Mouse (Mus musculus) MEL (cell line): ENCODE results near the gene Usp33. TPM values are rescaled to one million over a fixed set of nuclear protein-coding genes. Genes with fewer than 3 reads are reported as not detected.
A peak's percentile ranks its signal among the peaks of the same experiment; 100 is the strongest.

Source experiments
- DNase-seq: peaks from one replicate; pipeline ENCODE4 v3.0.0; 2011; ENCODE audit warnings: low read depth, low spot score
- H3K27ac ChIP-seq: 2 replicates; pipeline ENCODE4 v1.5.1; 2012; ENCODE audit warnings: low read depth, mild to moderate bottlenecking, control low read depth, low read length, moderate library complexity; ENCODE audit not compliant: control insufficient read depth
- H3K27me3 ChIP-seq, 2 experiments: fragments of 150-350 bp in 1 of 2; sonication (generic) in 1 of 2; 2 replicates each; pipeline ENCODE4 v1.6.1; 2012; ENCODE audit warnings: low read length in 2 of 2, mild to moderate bottlenecking in 2 of 2, improper control_type of control experiment in 1 of 2, moderate library complexity in 1 of 2; ENCODE audit not compliant: insufficient read depth in 2 of 2, control insufficient read depth in 1 of 2
- H3K36me3 ChIP-seq, 2 experiments: 2 replicates each; pipeline ENCODE4 v1.6.1; 2012 to 2014; ENCODE audit warnings: low read length in 2 of 2, improper control_type of control experiment in 1 of 2, inconsistent platforms in 1 of 2, mild to moderate bottlenecking in 1 of 2; ENCODE audit not compliant: insufficient read depth in 2 of 2, control insufficient read depth in 1 of 2
- H3K4me1 ChIP-seq, 2 experiments: fragments of 150-350 bp in 1 of 2; sonication (generic) in 1 of 2; 2 replicates each; pipeline ENCODE4 v1.6.1; 2012; ENCODE audit warnings: low read length in 2 of 2, improper control_type of control experiment in 1 of 2, mild to moderate bottlenecking in 1 of 2; ENCODE audit not compliant: insufficient read depth in 2 of 2, control insufficient read depth in 1 of 2
- H3K4me3 ChIP-seq, 2 experiments: fragments of 150-350 bp in 1 of 2; sonication (generic) in 1 of 2; 2 replicates each; pipeline ENCODE4 v1.5.1; 2012; ENCODE audit warnings: low read depth in 2 of 2, low read length in 2 of 2, mild to moderate bottlenecking in 2 of 2, moderate library complexity in 2 of 2, control low read depth in 1 of 2, improper control_type of control experiment in 1 of 2; ENCODE audit not compliant: control insufficient read depth in 1 of 2, insufficient read depth in 1 of 2
- H3K79me2 ChIP-seq: 2 replicates; pipeline ENCODE4 v1.6.1; 2012; ENCODE audit warnings: mild to moderate bottlenecking, low read length, moderate library complexity; ENCODE audit not compliant: control insufficient read depth, poor library complexity, insufficient read depth
- H3K9ac ChIP-seq: 2 replicates; pipeline ENCODE4 v1.6.1; 2012; ENCODE audit warnings: low read depth, mild to moderate bottlenecking, control low read depth, low read length, moderate library complexity; ENCODE audit not compliant: control insufficient read depth, poor library complexity, severe bottlenecking
- H3K9me3 ChIP-seq: fragments of 150-350 bp; sonication (generic); replicated peaks from 2 replicates; pipeline ENCODE4 v1.6.1; 2012; ENCODE audit warnings: mild to moderate bottlenecking, low read length, improper control_type of control experiment, moderate library complexity; ENCODE audit not compliant: insufficient read depth
- BHLHE40 ChIP-seq: IDR thresholded peaks from 2 replicates; pipeline ENCODE4 v1.6.1; 2012; ENCODE audit warnings: low read depth, mild to moderate bottlenecking, inconsistent platforms, low read length, improper control_type of control experiment, borderline replicate concordance
- CHD1 ChIP-seq: IDR thresholded peaks from 2 replicates; pipeline ENCODE4 v1.6.1; 2012; ENCODE audit warnings: low read depth, mild to moderate bottlenecking, inconsistent platforms, low read length, improper control_type of control experiment
- CTCF ChIP-seq, 3 experiments: IDR thresholded peaks in 2 of 3; conservative IDR thresholded peaks in 1 of 3; 2 replicates each; pipeline ENCODE4 v1.5.1; 2011 to 2012; ENCODE audit warnings: low read length in 3 of 3, low read depth in 2 of 3, mild to moderate bottlenecking in 2 of 3, improper control_type of control experiment in 1 of 3, inconsistent platforms in 1 of 3, mixed read lengths in 1 of 3, moderate library complexity in 1 of 3; ENCODE audit not compliant: control insufficient read depth in 1 of 3, insufficient read depth in 1 of 3, poor library complexity in 1 of 3, severe bottlenecking in 1 of 3
- ETS1 ChIP-seq: IDR thresholded peaks from 2 replicates; pipeline ENCODE4 v1.6.1; 2012; ENCODE audit warnings: low read depth, mild to moderate bottlenecking, inconsistent platforms, low read length, improper control_type of control experiment, moderate library complexity
- HCFC1 ChIP-seq: IDR thresholded peaks from 2 replicates; pipeline ENCODE4 v1.6.1; 2012; ENCODE audit warnings: low read depth, mild to moderate bottlenecking, inconsistent platforms, low read length, improper control_type of control experiment, moderate library complexity
- KAT2A ChIP-seq: conservative IDR thresholded peaks from 2 replicates; pipeline ENCODE4 v1.6.1; 2012; ENCODE audit warnings: low read depth, low read length, improper control_type of control experiment, inconsistent platforms
- MAX ChIP-seq: IDR thresholded peaks from 2 replicates; pipeline ENCODE4 v1.6.1; 2011; ENCODE audit warnings: low read length, improper control_type of control experiment
- MAZ ChIP-seq: IDR thresholded peaks from 2 replicates; pipeline ENCODE4 v1.6.1; 2012; ENCODE audit warnings: low read depth, mild to moderate bottlenecking, inconsistent platforms, low read length, improper control_type of control experiment
- MXI1 ChIP-seq: IDR thresholded peaks from 2 replicates; pipeline ENCODE4 v1.6.1; 2011; ENCODE audit warnings: mild to moderate bottlenecking, low read depth, low read length, improper control_type of control experiment
- NRF1 ChIP-seq: IDR thresholded peaks from 2 replicates; pipeline ENCODE4 v1.6.1; 2014; ENCODE audit warnings: low read depth, mild to moderate bottlenecking, inconsistent platforms, low read length, improper control_type of control experiment, moderate library complexity; ENCODE audit not compliant: poor library complexity, insufficient read depth, severe bottlenecking
- POLR2A ChIP-seq, 2 experiments: IDR thresholded peaks; 2 replicates each; pipeline ENCODE4 v1.6.1; 2011 to 2012; ENCODE audit warnings: low read length in 2 of 2, mild to moderate bottlenecking in 2 of 2, control low read depth in 1 of 2, improper control_type of control experiment in 1 of 2, low read depth in 1 of 2, moderate library complexity in 1 of 2; ENCODE audit not compliant: control insufficient read depth in 1 of 2, insufficient read depth in 1 of 2, poor library complexity in 1 of 2
- RCOR1 ChIP-seq: IDR thresholded peaks from 2 replicates; pipeline ENCODE4 v1.6.1; 2012; ENCODE audit warnings: low read depth, mild to moderate bottlenecking, inconsistent platforms, low read length, improper control_type of control experiment
- TCF12 ChIP-seq: IDR thresholded peaks from 2 replicates; pipeline ENCODE4 v1.6.1; 2014; ENCODE audit warnings: low read depth, mild to moderate bottlenecking, inconsistent platforms, low read length, improper control_type of control experiment, moderate library complexity
- USF1 ChIP-seq: IDR thresholded peaks from 2 replicates; pipeline ENCODE4 v1.6.1; 2014; ENCODE audit warnings: low read depth, mild to moderate bottlenecking, inconsistent platforms, low read length, improper control_type of control experiment, moderate library complexity
- USF2 ChIP-seq, 2 experiments: IDR thresholded peaks; 2 replicates each; pipeline ENCODE4 v1.6.1; 2011 to 2012; ENCODE audit warnings: improper control_type of control experiment in 2 of 2, low read length in 2 of 2, borderline replicate concordance in 1 of 2, inconsistent platforms in 1 of 2, low read depth in 1 of 2, mild to moderate bottlenecking in 1 of 2; ENCODE audit not compliant: insufficient read depth in 1 of 2
- ZNF384 ChIP-seq: IDR thresholded peaks from 2 replicates; pipeline ENCODE4 v1.6.1; 2012; ENCODE audit warnings: low read depth, mild to moderate bottlenecking, inconsistent platforms, low read length, improper control_type of control experiment
- polyA plus RNA-seq, 2 experiments: library from polyadenylated mRNA; stranded (reverse) in 1 of 2; unstranded in 1 of 2; fragments of >175 nt in 1 of 2; fragments of >200 nt in 1 of 2; gene quantifications; 2 replicates each; pipeline versions ENCODE4 v1.2.1 to v1.2.4; 2012; ENCODE audit warnings: low replicate concordance in 2 of 2, low read depth in 1 of 2; ENCODE audit not compliant: insufficient read length in 2 of 2, insufficient read depth in 1 of 2, missing spikeins in 1 of 2
- total RNA-seq: library from RNA; depleted of rRNA; stranded (reverse); fragments of 300-350 nt; gene quantifications from 2 replicates; pipeline ENCODE4 v1.2.3, GENCODE M21; 2012

Gene Usp33
- total and polyA plus RNA-seq, 3 experiments = 32.3 to 34.1 TPM; not detected in 1

- Histone ChIP-seq H3K4me1 (no peaks in the 10 kb centered on the region), H3K36me3 (no peaks in the 10 kb centered on the region; a peak in 1 of 4 replicates), H3K27ac (no peak overlapping the region), H3K79me2 (no peaks in the 10 kb centered on the region), H3K27me3 (no peaks in the 10 kb centered on the region), H3K9ac (no peak overlapping the region)
- no peak for DNase-seq
- TF ChIP-seq BHLHE40 (no peak), MXI1 (no peak), HCFC1 (no peak), NRF1 (no peak), TCF12 (no peak), ZNF384 (no peak), KAT2A (no peak)
- TF ChIP-seq, all 39 proteins: peak for 0
- no peak overlapping the region for H3K4me3 ChIP-seq
- H3K9me3 ChIP-seq = no peaks in the 10 kb centered on the region
Observed at GRCm38 (mm10) chr3:152302991-152303390, 43.3 kb upstream of the Usp33 start.

DNA sequence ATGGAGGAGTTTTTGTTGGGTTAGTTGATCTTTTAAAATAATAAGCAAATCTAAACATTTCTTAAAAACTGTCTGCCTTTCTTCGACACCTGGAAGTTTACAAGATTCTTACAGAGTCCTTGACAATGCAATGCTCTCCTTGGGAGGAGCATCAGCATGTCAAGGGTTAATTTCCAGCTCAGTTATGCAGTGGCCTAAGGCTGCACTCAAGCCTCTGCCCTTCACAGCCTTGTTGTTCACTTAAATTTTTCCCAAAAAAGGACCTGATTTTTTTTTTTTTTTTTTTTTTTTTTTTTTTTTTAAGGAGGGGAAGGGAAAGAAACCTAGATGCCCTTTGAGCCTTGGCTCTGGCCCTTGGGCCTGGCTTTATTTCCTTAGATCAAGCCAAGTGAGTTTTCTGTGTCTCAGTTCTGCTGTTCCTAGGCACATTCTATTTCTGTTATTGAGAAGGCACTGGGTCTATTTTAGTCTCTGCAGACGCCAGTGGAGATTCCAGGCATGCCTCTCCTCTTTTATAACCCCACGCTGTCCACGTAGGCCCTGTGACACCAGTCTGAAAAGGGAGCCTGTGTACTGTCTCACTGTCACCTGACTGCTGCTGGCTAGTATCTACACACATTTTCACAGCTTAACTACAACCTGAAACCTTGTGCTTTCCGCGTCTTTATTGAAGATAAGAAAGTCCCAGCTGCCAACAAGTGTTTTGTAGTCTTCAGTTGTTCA lies 42.0 kb upstream of the Usp33 start:
- Histone ChIP-seq H3K9me3 (no peaks in the 10 kb centered on the region), H3K4me3 (no peak overlapping the region), H3K36me3 (peaks cover 0 to 7% of the 10 kb centered on the region in 2 experiments; a peak in 3 of 4 replicates), H3K27me3 (no peaks in the 10 kb centered on the region), H3K4me1 (peaks cover 7 to 9% of the 10 kb centered on the region in 2 experiments), H3K9ac (no peak overlapping the region), H3K27ac (no peak overlapping the region), H3K79me2 (no peaks in the 10 kb centered on the region)
- TF ChIP-seq CTCF (IDR thresholded peaks at IDR 0.05 in 2 of 3, conservative IDR thresholded peaks at IDR 0.05 in 1 of 3; ENCODE audit: control insufficient read depth in 1 of 3, insufficient read depth in 1 of 3, low read depth in 2 of 3, low read length in 3 of 3, poor library complexity in 1 of 3, severe bottlenecking in 1 of 3) (no peak), ZNF384 (peak; percentile 69)
- DNase-seq = no peak

DNA sequence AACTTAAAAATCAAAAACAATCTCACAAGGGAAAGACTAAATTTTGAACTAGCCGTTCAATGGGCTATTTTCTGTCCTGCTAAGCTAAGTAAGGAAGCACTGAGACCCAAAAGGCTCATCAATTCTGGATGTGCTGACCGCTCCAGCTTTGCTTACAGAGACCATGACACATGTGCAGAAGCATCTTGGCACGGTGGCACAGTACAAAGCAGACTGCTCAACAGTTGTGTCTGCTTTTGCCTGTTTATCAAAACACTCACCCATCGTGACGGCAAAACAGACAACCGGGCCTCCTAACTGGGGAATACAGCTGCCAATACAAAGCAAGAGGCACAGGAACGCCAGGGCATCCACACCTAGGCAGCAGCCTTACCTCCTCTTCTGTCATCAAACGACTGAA lies 41.2 kb upstream of the Usp33 start:
- no peak for DNase-seq
- Histone ChIP-seq H3K9ac (no peak overlapping the region), H3K27ac (no peak overlapping the region), H3K9me3 (no peaks in the 10 kb centered on the region), H3K4me3 (no peak overlapping the region), H3K4me1 (peaks cover 14 to 17% of the 10 kb centered on the region in 2 experiments), H3K36me3 (peaks cover 0 to 14% of the 10 kb centered on the region in 2 experiments; a peak in 3 of 4 replicates), H3K27me3 (no peaks in the 10 kb centered on the region), H3K79me2 (no peaks in the 10 kb centered on the region)
- TF ChIP-seq CHD1 (no peak), CTCF (IDR thresholded peaks at IDR 0.05 in 2 of 3, conservative IDR thresholded peaks at IDR 0.05 in 1 of 3; ENCODE audit: control insufficient read depth in 1 of 3, insufficient read depth in 1 of 3, low read depth in 2 of 3, low read length in 3 of 3, poor library complexity in 1 of 3, severe bottlenecking in 1 of 3) (no peak), POLR2A (IDR thresholded peaks at IDR 0.05; ENCODE audit: control insufficient read depth in 1 of 2, insufficient read depth in 1 of 2, low read depth in 1 of 2, low read length in 2 of 2, poor library complexity in 1 of 2) (no peak), MAZ (no peak), USF1 (no peak), RCOR1 (no peak), USF2 (IDR thresholded peaks at IDR 0.05; ENCODE audit: borderline replicate concordance in 1 of 2, insufficient read depth in 1 of 2, low read depth in 1 of 2, low read length in 2 of 2) (no peak), KAT2A (no peak), ETS1 (no peak), MAX (no peak)
